Mouse (Mus musculus): ENCODE results near the gene Prpf8. TPM values are rescaled to one million over a fixed set of nuclear protein-coding genes. Genes with fewer than 3 reads are reported as not detected.

Prpf8 gene
- total RNA-seq, 2 experiments from 2014 or later: 93.5 to 148 TPM

- ATAC-seq (replicated peaks; ENCODE audit: poor library complexity): peak; percentile 36
Observed at GRCm38 (mm10) chr11:75532340-75533277, 46.0 kb downstream of the Prpf8 start.

DNA sequence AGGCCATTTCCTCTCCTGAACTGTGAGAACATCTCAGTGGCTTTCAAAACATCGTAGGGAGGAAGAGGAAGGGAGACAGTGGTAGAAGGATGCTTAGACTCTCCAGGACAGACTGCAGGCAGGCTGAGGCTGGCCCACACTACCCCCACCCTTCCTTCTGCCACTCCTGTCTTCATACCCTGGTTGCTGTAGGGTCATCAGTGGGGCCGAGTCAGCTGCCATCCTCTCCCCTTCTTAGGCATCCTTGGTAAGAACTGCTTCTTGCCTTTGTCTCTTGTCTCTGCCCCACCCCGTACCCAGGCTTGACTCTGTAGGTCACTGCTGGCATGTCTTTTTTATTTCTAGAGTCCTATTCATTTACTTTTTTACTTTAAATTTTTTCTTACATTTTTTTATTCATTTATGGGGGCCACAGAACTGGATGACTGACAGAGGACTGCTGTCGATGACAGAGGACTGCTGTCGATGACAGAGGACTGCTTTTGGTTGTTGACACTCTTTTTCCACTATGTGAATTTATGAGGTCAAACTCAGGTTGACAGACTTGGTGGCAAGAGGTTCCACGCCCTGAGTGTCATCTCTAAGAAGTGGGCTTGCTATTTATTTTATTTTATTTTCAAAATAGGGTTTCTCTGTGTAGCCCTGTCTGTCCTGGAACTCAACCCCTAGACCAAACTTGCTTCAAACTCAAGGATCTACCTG lies 46.8 kb downstream of the Prpf8 start:
- ATAC-seq (replicated peaks; ENCODE audit: poor library complexity): no peak

- ATAC-seq (replicated peaks; ENCODE audit: poor library complexity): no peak
Observed at GRCm38 (mm10) chr11:75534286-75535033, 47.8 kb downstream of the Prpf8 start.

- no peak for ATAC-seq (replicated peaks; ENCODE audit: poor library complexity)
Observed at GRCm38 (mm10) chr11:75535106-75535795, 48.6 kb downstream of the Prpf8 start.

- ATAC-seq (replicated peaks; ENCODE audit: poor library complexity): no peak
Observed at GRCm38 (mm10) chr11:75536255-75537024, 49.8 kb downstream of the Prpf8 start.

DNA sequence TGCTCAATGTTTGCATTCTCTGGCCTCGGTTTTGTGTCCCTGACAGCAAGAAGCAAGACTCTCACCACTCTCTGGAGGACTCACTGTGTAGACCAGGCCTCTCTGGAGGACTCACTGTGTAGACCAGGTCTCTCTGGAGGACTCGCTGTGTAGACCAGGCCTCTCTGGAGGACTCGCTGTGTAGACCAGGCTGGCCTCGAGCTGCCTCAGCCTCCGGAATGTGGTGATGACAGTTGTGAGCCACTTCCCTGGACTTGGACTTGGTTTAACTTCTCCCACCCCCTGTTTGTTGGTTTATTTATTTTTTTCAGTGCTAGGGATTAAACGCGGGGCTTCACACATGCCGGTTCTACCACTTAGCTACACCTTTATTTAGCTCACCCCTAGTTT lies 50.4 kb downstream of the Prpf8 start:
- ATAC-seq (replicated peaks; ENCODE audit: poor library complexity): no peak

DNA sequence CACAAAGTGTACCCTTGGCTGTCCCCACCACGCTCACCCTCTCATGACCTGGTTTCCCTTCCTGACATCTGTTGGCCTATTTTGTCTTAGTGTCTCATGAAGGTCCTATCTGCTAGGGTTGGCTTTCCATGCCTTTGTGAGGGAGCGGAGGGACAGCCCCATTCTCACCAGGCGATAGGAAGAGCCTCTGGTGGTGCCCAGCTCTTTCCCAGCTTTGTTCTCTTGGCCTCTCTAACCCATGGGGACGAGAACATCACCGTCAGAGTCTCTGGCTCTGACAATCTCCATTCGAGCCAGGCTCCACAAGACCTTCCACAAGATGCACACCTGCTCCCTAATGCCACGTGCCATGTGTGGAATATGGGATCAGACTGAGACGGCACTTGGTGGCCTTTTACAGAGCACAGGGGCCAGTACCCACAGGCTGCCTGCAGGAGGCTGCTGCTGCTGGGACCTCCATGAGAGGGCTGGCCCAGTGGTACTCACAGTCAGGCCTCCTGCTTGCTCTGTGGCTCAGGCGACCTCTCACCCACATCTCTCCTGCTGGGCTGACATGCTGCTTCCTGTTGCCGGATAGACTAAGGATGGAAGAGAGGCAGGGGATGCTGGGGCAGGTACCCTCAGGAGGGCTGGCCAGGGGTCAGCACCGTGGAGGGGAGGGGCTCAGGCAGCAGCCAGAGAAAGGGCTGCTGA lies 51.0 kb downstream of the Prpf8 start:
- ATAC-seq (replicated peaks; ENCODE audit: poor library complexity): no peak

- no peak for ATAC-seq (replicated peaks; ENCODE audit: poor library complexity)
Observed at GRCm38 (mm10) chr11:75538184-75538969, 51.8 kb downstream of the Prpf8 start.

DNA sequence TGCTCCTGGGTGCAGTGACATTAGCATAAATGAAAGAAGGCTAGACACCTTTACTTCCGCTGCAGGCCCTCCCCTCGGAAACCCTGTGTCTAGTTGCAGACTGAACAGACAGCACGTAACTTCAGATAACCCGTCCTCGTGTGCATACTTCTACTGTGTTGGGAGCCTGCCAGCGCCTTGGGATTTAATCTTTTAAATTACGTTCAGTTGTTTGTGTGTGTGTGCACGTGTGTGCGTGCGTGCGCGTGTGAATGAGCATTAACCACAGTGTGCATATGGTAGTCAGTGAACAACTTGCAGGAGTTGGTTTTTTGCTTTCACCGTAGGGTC lies 52.3 kb downstream of the Prpf8 start:
- peak; percentile 49 for ATAC-seq (replicated peaks; ENCODE audit: poor library complexity)

DNA sequence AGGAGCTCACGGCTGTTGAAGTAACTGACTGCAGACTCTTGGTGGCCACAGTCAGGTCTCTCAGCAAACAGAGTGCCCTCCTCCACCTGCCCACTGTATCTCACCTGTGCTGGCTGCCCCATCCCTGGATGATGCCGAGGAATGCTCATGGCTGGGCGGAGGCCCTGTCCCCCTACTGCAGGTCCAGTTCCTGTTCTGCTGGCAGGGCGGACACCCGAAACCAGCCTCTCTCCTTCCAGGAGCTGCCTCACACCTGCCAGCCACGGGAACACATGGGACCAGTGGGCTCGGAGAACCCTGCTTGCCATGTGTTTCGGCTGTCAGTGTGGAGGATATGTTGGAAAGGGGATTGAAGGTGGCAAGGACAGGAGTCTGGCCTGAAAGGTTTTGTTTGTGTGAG lies 53.6 kb downstream of the Prpf8 start:
- ATAC-seq (replicated peaks; ENCODE audit: poor library complexity): no peak

GRCm38 (mm10) chr11:75540710-75541581 lies 54.3 kb downstream of the Prpf8 start:
- peak; percentile 73 for ATAC-seq (replicated peaks; ENCODE audit: poor library complexity)

DNA sequence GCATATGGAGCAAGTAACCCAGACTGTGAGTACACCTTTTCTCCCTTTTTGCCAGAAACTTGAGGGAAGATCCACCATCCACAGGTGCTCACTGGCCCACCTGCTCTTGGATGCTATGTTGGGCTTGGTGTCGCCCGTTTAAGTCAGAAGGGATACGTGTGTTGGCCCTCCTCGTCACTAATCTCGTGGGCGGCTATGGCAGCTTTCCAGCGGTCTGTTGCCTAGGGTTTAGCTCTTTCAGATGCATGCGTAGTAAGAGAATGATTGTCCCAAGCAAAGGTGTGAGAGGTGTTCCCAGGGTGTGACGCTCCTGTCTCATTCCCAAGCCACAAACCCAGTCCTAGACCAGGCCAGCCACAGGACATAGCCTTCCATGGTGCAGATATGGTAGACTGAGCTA lies 58.1 kb downstream of the Prpf8 start:
- no peak for ATAC-seq (replicated peaks; ENCODE audit: poor library complexity)

- no peak for ATAC-seq (replicated peaks; ENCODE audit: poor library complexity)
Observed at GRCm38 (mm10) chr11:75546057-75546456, 59.4 kb downstream of the Prpf8 start.

- peak; percentile 65 for ATAC-seq (replicated peaks; ENCODE audit: poor library complexity)
Observed at GRCm38 (mm10) chr11:75549658-75550111, 63.1 kb downstream of the Prpf8 start.

DNA sequence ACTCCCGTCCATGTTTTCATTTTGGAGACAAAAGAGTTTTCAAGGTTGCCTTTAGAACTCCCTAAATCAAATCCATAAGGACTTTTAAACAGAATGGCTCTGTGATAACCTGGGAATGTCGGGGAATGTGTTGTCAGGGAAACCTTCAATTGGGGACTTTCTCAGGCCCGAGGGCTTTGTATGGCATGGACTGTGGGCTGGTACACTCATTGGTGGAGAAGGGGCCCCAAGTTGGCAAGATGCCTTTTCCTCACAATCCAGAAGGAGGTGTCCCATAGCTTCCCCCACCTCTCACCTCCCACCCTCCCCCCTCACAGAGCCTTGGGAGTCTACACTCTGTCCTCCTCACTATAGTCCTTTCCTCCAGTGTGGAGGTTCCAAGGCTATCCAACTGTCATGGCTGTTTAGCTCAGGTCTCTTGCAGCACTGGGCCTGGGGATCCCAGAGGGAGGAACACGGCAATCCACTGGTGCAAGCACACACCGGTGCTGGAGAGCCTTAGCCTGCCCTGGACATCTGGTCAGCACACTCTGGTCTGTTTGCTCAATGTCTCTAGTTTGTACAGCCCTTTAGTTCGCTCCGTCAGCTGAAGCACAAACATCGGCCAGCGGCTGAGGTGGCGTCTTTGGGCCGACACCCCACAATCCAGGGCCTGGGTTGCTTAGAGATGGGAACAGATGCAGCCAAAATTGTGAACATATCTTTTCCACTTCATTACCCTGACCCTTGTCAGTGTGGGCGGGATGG lies 63.8 kb downstream of the Prpf8 start:
- ATAC-seq (replicated peaks; ENCODE audit: poor library complexity): no peak

DNA sequence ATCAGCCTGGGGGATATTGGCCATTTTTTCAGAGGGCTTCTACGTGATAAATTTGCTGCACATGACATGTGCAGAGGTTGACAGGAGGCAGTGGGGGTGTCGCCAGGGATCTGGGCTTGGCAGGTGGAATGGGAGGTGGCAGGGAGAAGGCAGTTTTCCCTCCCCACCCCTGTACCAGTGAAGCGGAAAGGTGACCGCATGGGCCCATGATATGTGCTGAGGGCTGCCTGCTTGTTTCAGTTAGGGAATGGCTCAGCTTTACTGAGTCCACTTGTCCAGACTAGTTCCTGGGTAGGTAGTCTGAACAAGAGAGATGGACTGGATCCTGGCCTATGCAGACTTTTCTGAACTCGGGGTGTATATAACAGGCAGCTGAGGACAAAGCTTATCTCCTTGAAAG lies 64.7 kb downstream of the Prpf8 start:
- no peak for ATAC-seq (replicated peaks; ENCODE audit: poor library complexity)

DNA sequence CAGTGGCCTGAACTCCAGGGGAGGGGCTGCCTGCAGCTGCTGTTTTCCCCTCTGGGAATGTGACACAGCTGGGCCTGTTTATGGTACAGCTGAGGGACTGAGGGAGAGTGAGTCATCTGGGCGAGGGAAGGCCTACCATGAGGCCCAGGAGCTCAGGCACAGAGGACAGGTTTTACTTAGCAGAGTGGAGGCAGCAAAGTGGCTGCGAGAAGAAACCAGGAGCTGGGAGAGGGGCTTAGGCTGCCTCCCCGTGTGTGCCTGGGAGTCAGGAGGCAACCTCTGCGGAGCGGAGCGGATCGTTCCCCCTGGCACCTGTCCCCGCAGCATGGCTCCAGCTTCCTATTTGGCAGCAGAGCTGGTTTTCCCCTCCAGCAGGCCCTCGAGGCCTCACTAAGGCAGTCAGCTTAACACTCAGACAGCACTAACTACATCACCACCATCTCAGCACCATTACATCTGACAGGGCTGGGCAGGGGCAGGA lies 65.4 kb downstream of the Prpf8 start:
- ATAC-seq (replicated peaks; ENCODE audit: poor library complexity): no peak

Measured in megakaryocyte progenitor cell, adult 5-6 weeks (primary cell).